Mouse (Mus musculus): ENCODE results near the gene Rorc.

DNA sequence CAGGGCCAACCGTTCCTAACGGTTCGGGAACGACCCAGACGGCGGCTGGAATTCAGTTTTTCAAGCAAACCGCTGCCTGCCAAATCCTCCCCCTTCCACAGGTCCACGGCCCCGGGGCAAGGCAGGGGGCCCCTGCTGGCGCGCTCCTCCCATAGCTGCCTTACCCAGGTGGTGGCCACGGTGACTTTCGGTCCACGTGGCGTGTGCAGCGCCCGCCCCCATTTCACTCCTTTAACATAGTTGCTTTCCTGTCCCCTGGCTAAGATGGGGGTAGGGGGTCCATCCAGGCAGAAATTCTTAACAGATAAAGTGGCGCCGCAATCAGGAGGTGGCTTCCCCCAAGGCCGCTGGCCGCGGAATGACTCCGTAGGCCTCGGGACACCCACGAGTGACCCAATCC is 39.9 kb downstream of the Rorc start:
- no peak for TF ChIP-seq CTCF (IDR thresholded peaks at IDR 0.05)
- no peak for TF ChIP-seq EP300 (IDR thresholded peaks at IDR 0.05)

Data from lung, postnatal 0 days (tissue).